Mouse (Mus musculus) midbrain, embryonic 14.5 days (tissue): ENCODE results near the gene Klhdc1. TPM values are rescaled to one million over a fixed set of nuclear protein-coding genes. Genes with fewer than 3 reads are reported as not detected.

Experiments
- ATAC-seq: fragments of 200-750 bp; cut with Nextera tagmentation; 2 replicates; pipeline ENCODE4 v1.8.0; 2017; ENCODE audit warnings: moderate number of reproducible peaks, moderate library complexity; ENCODE audit not compliant: low FRiP score, low TSS enrichment
- DNase-seq: peaks from one replicate; pipeline ENCODE4 v3.0.0-alpha.2; 2015
- H3K27ac ChIP-seq: fragments of 300-500 bp; sonication (generic); replicated peaks from 2 replicates; pipeline ENCODE4 v1.5.1; 2014; ENCODE audit warnings: mild to moderate bottlenecking, low read depth, low read length, moderate library complexity
- H3K27me3 ChIP-seq: fragments of 300-500 bp; sonication (generic); 2 replicates; pipeline ENCODE4 v1.6.1; 2014; ENCODE audit warnings: low read length, control low read depth, mixed read lengths; ENCODE audit not compliant: control insufficient read depth, insufficient read depth
- H3K36me3 ChIP-seq: fragments of 300-500 bp; sonication (generic); 2 replicates; pipeline ENCODE4 v1.6.1; 2014; ENCODE audit warnings: low read length, control low read depth; ENCODE audit not compliant: control insufficient read depth, insufficient read depth
- H3K4me1 ChIP-seq: fragments of 300-500 bp; sonication (generic); 2 replicates; pipeline ENCODE4 v1.6.1; 2014; ENCODE audit warnings: mild to moderate bottlenecking, antibody characterized with exemption, low read length, control low read depth; ENCODE audit not compliant: control insufficient read depth, insufficient read depth
- H3K4me2 ChIP-seq: fragments of 300-500 bp; sonication (generic); 2 replicates; pipeline ENCODE4 v1.6.1; 2014; ENCODE audit warnings: mild to moderate bottlenecking, low read length, moderate library complexity
- H3K4me3 ChIP-seq: fragments of 300-500 bp; sonication (generic); replicated peaks from 2 replicates; pipeline ENCODE4 v1.5.1; 2014; ENCODE audit warnings: low read depth, low read length
- H3K9ac ChIP-seq: fragments of 300-500 bp; sonication (generic); replicated peaks from 2 replicates; pipeline ENCODE4 v1.6.1; 2014; ENCODE audit warnings: mild to moderate bottlenecking, low read length, moderate library complexity
- H3K9me3 ChIP-seq: fragments of 300-500 bp; sonication (generic); 2 replicates; pipeline ENCODE4 v1.6.1; 2016; ENCODE audit warnings: low read length, control low read depth, mixed read lengths; ENCODE audit not compliant: control insufficient read depth
- WGBS: fragments of 180-500 bp; shearing (Covaris S2); extraction: QIAGEN DNeasy Blood & Tissue Kit; methylation state at CpG from one replicate; pipeline ENCODE4 v1.1.7; 2014; 5-methylcytosine and 5-hydroxymethylcytosine counted together
- polyA plus RNA-seq: library from polyadenylated mRNA; unstranded; fragments of >200 nt; fragmentation: Nextera tagmentation; extraction: Ambion mirVana; gene quantifications from 2 replicates; pipeline ENCODE4 v1.2.1, GENCODE M21; 2014

The Klhdc1 gene
- polyA plus RNA-seq, 1 experiment from 2014 or later = 17.5 TPM

- H3K27ac ChIP-seq = no peak overlapping the region
- DNase-seq = no peak
- 94% methylated on average over 8 of the region's 8 CpGs for WGBS
- no peak overlapping the region for H3K4me2 ChIP-seq
- 0 out of 2 replicates have a peak, but pooled peaks cover 2% of the 10 kb centered on the region for H3K4me1 ChIP-seq
- no peaks in the 10 kb centered on the region for H3K27me3 ChIP-seq
- no peak overlapping the region for H3K9ac ChIP-seq
- ATAC-seq = no peak
- 0 out of 2 replicates have a peak, but pooled peaks cover under 1% of the 10 kb centered on the region for H3K36me3 ChIP-seq
- H3K9me3 ChIP-seq = no peaks in the 10 kb centered on the region
- H3K4me3 ChIP-seq = no peak overlapping the region
These were observed 33.6 kb upstream of the Klhdc1 start for GRCm38 (mm10) chr12:69207396-69207795.

GRCm38 (mm10) chr12:69207926-69208325 is 33.0 kb upstream of the Klhdc1 start:
- no peaks in the 10 kb centered on the region for H3K27me3 ChIP-seq
- H3K27ac ChIP-seq = no peak overlapping the region
- H3K4me3 ChIP-seq = no peak overlapping the region
- no peak for ATAC-seq
- H3K4me1 ChIP-seq = 0 out of 2 replicates have a peak, but pooled peaks cover 2% of the 10 kb centered on the region
- no peak overlapping the region for H3K4me2 ChIP-seq
- H3K9ac ChIP-seq = no peak overlapping the region
- no peaks in the 10 kb centered on the region for H3K36me3 ChIP-seq
- DNase-seq = no peak
- 91% methylated on average over 7 of the region's 7 CpGs for whole genome bisulfite sequencing
- H3K9me3 ChIP-seq = no peaks in the 10 kb centered on the region

GRCm38 (mm10) chr12:69208520-69208919 is 32.5 kb upstream of the Klhdc1 start:
- no peaks in the 10 kb centered on the region for H3K36me3 ChIP-seq
- no peak for DNase-seq
- no peak for ATAC-seq
- H3K9ac ChIP-seq = no peak overlapping the region
- H3K4me3 ChIP-seq = no peak overlapping the region
- H3K9me3 ChIP-seq = no peaks in the 10 kb centered on the region
- 0 out of 2 replicates have a peak, but pooled peaks cover 2% of the 10 kb centered on the region for H3K4me1 ChIP-seq
- no peak overlapping the region for H3K4me2 ChIP-seq
- 91% methylated on average over 2 of the region's 2 CpGs for WGBS
- H3K27ac ChIP-seq = no peak overlapping the region
- H3K27me3 ChIP-seq = no peaks in the 10 kb centered on the region

- Histone ChIP-seq H3K9ac (no peak overlapping the region), H3K27me3 (no peaks in the 10 kb centered on the region), H3K9me3 (no peaks in the 10 kb centered on the region), H3K4me3 (no peak overlapping the region), H3K36me3 (no peaks in the 10 kb centered on the region), H3K4me1 (no peaks in the 10 kb centered on the region), H3K27ac (no peak overlapping the region), H3K4me2 (no peak overlapping the region)
- WGBS = 92% methylated on average over 18 of the region's 18 CpGs
- ATAC-seq (no peak), DNase-seq (no peak)
These were observed 30.7 kb upstream of the Klhdc1 start for GRCm38 (mm10) chr12:69210056-69210979.

GRCm38 (mm10) chr12:69211057-69211456 is 29.9 kb upstream of the Klhdc1 start:
- 90% methylated on average over 5 of the region's 5 CpGs for WGBS
- H3K4me3 ChIP-seq = no peak overlapping the region
- no peak for ATAC-seq
- no peaks in the 10 kb centered on the region for H3K4me1 ChIP-seq
- no peaks in the 10 kb centered on the region for H3K36me3 ChIP-seq
- no peak overlapping the region for H3K27ac ChIP-seq
- H3K4me2 ChIP-seq = no peak overlapping the region
- no peaks in the 10 kb centered on the region for H3K27me3 ChIP-seq
- peak; percentile 63 for DNase-seq
- no peak overlapping the region for H3K9ac ChIP-seq
- H3K9me3 ChIP-seq = no peaks in the 10 kb centered on the region

- H3K9me3 ChIP-seq = no peaks in the 10 kb centered on the region
- WGBS = 96% methylated on average over 13 of the region's 13 CpGs
- no peaks in the 10 kb centered on the region for H3K36me3 ChIP-seq
- no peak overlapping the region for H3K9ac ChIP-seq
- no peak overlapping the region for H3K4me2 ChIP-seq
- DNase-seq = no peak
- H3K4me1 ChIP-seq = no peaks in the 10 kb centered on the region
- no peak overlapping the region for H3K4me3 ChIP-seq
- H3K27ac ChIP-seq = no peak overlapping the region
- H3K27me3 ChIP-seq = no peaks in the 10 kb centered on the region
- ATAC-seq = no peak
These were observed 27.7 kb upstream of the Klhdc1 start for GRCm38 (mm10) chr12:69213186-69213777.

- ATAC-seq (no peak), DNase-seq (no peak)
- Histone ChIP-seq H3K9ac (no peak overlapping the region), H3K4me3 (no peak overlapping the region), H3K27ac (no peak overlapping the region), H3K9me3 (no peaks in the 10 kb centered on the region), H3K36me3 (no peaks in the 10 kb centered on the region), H3K27me3 (no peaks in the 10 kb centered on the region), H3K4me2 (no peak overlapping the region), H3K4me1 (no peaks in the 10 kb centered on the region)
- 94% methylated on average over 7 of the region's 7 CpGs for WGBS
These were observed 26.6 kb upstream of the Klhdc1 start for GRCm38 (mm10) chr12:69214393-69214792.

GRCm38 (mm10) chr12:69215000-69215785 is 25.8 kb upstream of the Klhdc1 start:
- Histone ChIP-seq H3K27me3 (no peaks in the 10 kb centered on the region), H3K4me3 (no peak overlapping the region), H3K27ac (no peak overlapping the region), H3K9ac (no peak overlapping the region), H3K4me1 (no peaks in the 10 kb centered on the region), H3K9me3 (no peaks in the 10 kb centered on the region), H3K4me2 (no peak overlapping the region), H3K36me3 (no peaks in the 10 kb centered on the region)
- ATAC-seq = no peak
- WGBS = 95% methylated on average over 3 of the region's 3 CpGs
- no peak for DNase-seq
